Mouse (Mus musculus): ENCODE measurements at regions not wholly inside any gene's neighbourhood (a gene's known extent, or its start where the extent isn't known, plus 50 kb on each side); places are given as distances from the start of the nearest gene placed in this dataset.

- DNase-seq (ENCODE audit: low spot score in 2 of 2), result no peak
Measured at GRCm38 (mm10) chr10:26434586-26434985, 58.8 kb upstream of the L3mbtl3 start.

GRCm38 (mm10) chr10:26440720-26441119, 64.9 kb upstream of the L3mbtl3 start:
- no peak for DNase-seq (ENCODE audit: low spot score in 2 of 2)

- DNase-seq (ENCODE audit: low spot score in 2 of 2), result no peak
Measured at GRCm38 (mm10) chr10:26484311-26484710, 108.5 kb upstream of the L3mbtl3 start.

GRCm38 (mm10) chr10:26491351-26491750, 115.6 kb upstream of the L3mbtl3 start:
- DNase-seq (ENCODE audit: low spot score in 2 of 2), result peak in 1 of 2 experiments; percentile 13

- no peak for DNase-seq (ENCODE audit: low spot score in 2 of 2)
Measured at GRCm38 (mm10) chr10:26492146-26492545, 116.4 kb upstream of the L3mbtl3 start.

GRCm38 (mm10) chr10:26492856-26493484, 117.2 kb upstream of the L3mbtl3 start:
- DNase-seq (ENCODE audit: low spot score in 2 of 2), result no peak

- DNase-seq (ENCODE audit: low spot score in 2 of 2), result no peak
Measured at GRCm38 (mm10) chr10:26493801-26494200, 118.0 kb upstream of the L3mbtl3 start.

- peak; percentile 13 to 55 for DNase-seq (ENCODE audit: low spot score in 2 of 2)
Measured at GRCm38 (mm10) chr10:26494380-26494781, 118.6 kb upstream of the L3mbtl3 start.

GRCm38 (mm10) chr10:26500265-26500935, 124.6 kb upstream of the L3mbtl3 start:
- DNase-seq (ENCODE audit: low spot score in 2 of 2), result peak; percentile 13 to 29

GRCm38 (mm10) chr10:26520879-26521278, 145.1 kb upstream of the L3mbtl3 start:
- no peak for DNase-seq (ENCODE audit: low spot score in 2 of 2)

- DNase-seq (ENCODE audit: low spot score in 2 of 2), result no peak
Measured at GRCm38 (mm10) chr10:26525848-26526546, 150.2 kb upstream of the L3mbtl3 start.

- no peak for DNase-seq (ENCODE audit: low spot score in 2 of 2)
Measured at GRCm38 (mm10) chr10:26540189-26540588, 164.4 kb upstream of the L3mbtl3 start.

- no peak for DNase-seq (ENCODE audit: low spot score in 2 of 2)
Measured at GRCm38 (mm10) chr10:26544061-26544460, 168.3 kb upstream of the L3mbtl3 start.

GRCm38 (mm10) chr10:26544796-26545195, 169.0 kb upstream of the L3mbtl3 start:
- no peak for DNase-seq (ENCODE audit: low spot score in 2 of 2)

- DNase-seq (ENCODE audit: low spot score in 2 of 2), result no peak
Measured at GRCm38 (mm10) chr10:26556246-26556645, 180.5 kb upstream of the L3mbtl3 start.

GRCm38 (mm10) chr10:26558118-26558517, 182.3 kb upstream of the L3mbtl3 start:
- no peak for DNase-seq (ENCODE audit: low spot score in 2 of 2)

- DNase-seq (ENCODE audit: low spot score in 2 of 2), result no peak
Measured at GRCm38 (mm10) chr10:26559323-26559722, 183.6 kb upstream of the L3mbtl3 start.

GRCm38 (mm10) chr10:26560456-26560855, 184.7 kb upstream of the L3mbtl3 start:
- DNase-seq (ENCODE audit: low spot score in 2 of 2), result no peak

- DNase-seq (ENCODE audit: low spot score in 2 of 2), result peak; percentile 41 to 47
Measured at GRCm38 (mm10) chr10:26564462-26564861, 188.7 kb upstream of the L3mbtl3 start.

- no peak for DNase-seq (ENCODE audit: low spot score in 2 of 2)
Measured at GRCm38 (mm10) chr10:26567613-26568012, 185.6 kb upstream of the Arhgap18 start.

GRCm38 (mm10) chr10:26570468-26570867, 182.8 kb upstream of the Arhgap18 start:
- no peak for DNase-seq (ENCODE audit: low spot score in 2 of 2)

GRCm38 (mm10) chr10:26571377-26571776, 181.8 kb upstream of the Arhgap18 start:
- no peak for DNase-seq (ENCODE audit: low spot score in 2 of 2)

- no peak for DNase-seq (ENCODE audit: low spot score in 2 of 2)
Measured at GRCm38 (mm10) chr10:26576153-26576552, 177.1 kb upstream of the Arhgap18 start.

Data from frontal cortex, postnatal 36 days (tissue).